Mouse (Mus musculus) macrophage (primary cell): ENCODE results near the gene Cav2. TPM values are rescaled to one million over a fixed set of nuclear protein-coding genes. Genes with fewer than 3 reads are reported as not detected.

Experiments
- H3K27ac ChIP-seq: fragments of 350-480 bp; formaldehyde crosslinking; 2 replicates; pipeline ENCODE4 v1.9.0; 2021
- H3K36me3 ChIP-seq: fragments of 350-480 bp; formaldehyde crosslinking; 2 replicates; pipeline ENCODE4 v1.9.0; 2021; ENCODE audit errors: inconsistent target
- H3K4me3 ChIP-seq: fragments of 350-480 bp; formaldehyde crosslinking; 2 replicates; pipeline ENCODE4 v1.9.0; 2021; ENCODE audit errors: inconsistent target
- H3K79me2 ChIP-seq: fragments of 350-480 bp; formaldehyde crosslinking; 2 replicates; pipeline ENCODE4 v1.9.0; 2021; ENCODE audit errors: inconsistent target
- WGBS: methylation state at CpG from one replicate; pipeline ENCODE4 v1.1.7; 2026; ENCODE audit warnings: inconsistent platforms; ENCODE audit not compliant: missing documents; 5-methylcytosine and 5-hydroxymethylcytosine counted together
- polyA plus RNA-seq: library from polyadenylated mRNA; stranded (reverse); fragments of 250-400 nt; gene quantifications from 3 replicates; pipeline ENCODE4 v1.2.4, GENCODE M21; 2018; ENCODE audit warnings: inconsistent platforms
- total RNA-seq, 78 experiments: library from RNA; depleted of rRNA; stranded (reverse); fragments of 250-400 nt; gene quantifications; 1 replicate in 9 of 78; 2 replicates in 24 of 78; 3 replicates in 43 of 78; 4 replicates in 2 of 78; pipeline ENCODE4 v1.2.4; 2018; ENCODE audit warnings: inconsistent platforms in 56 of 78

The Cav2 gene
- total RNA-seq (2018; cell fraction: chromatin; rRNA removed): 10 to 100 TPM in 7 of 26 experiments, 1 to 10 TPM in 18, not detected in 1; 1.3 to 40.5 (median 7.0) TPM
- 10 to 100 TPM; 14.1 to 31.0 (median 24.0) TPM for total RNA-seq (2018; cell fraction: cytosol; rRNA removed)
- total RNA-seq (2018; cell fraction: nucleus; rRNA removed): 10 to 100 TPM in 16 of 26 experiments, 1 to 10 TPM in 10; 2.8 to 27.0 (median 11.8) TPM
- polyA plus RNA-seq: 15.1 to 55.7 TPM (median 24.4 TPM) in 3 replicates

- Histone ChIP-seq H3K79me2 (peaks cover 17% of the 10 kb centered on the region), H3K27ac (peak within 1 kb of the TSS; percentile 80), H3K4me3 (peak within 1 kb of the TSS; percentile 68), H3K36me3 (no peaks in the 10 kb centered on the region)
- 0% methylated on average over 27 of the region's 40 CpGs for WGBS
Observed at GRCm38 (mm10) chr6:17280939-17281756, at the start of gene Cav2. Gene Cav2, plus strand, starts transcription at chr6:17281185.

DNA sequence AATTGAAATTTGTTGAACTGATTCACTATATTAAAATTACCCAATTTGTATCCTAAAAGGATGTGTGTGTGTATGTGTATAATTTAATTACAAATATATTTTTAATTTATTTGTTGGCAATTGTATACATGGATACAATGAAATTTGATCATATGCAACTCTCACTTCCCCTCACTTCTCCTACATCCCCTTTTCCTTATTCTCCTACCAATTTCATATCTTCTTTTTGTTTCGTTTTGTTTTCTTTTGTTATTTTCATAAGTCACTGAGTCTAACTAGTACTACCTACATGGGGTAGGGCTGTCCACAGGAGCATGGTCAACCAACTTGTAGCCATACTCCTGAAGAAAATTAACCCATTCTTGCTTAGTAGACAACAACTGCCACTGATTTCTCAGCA is 41.3 kb upstream of the Cav2 start:
- WGBS: 54% methylated on average over 1 of the region's 1 CpGs

DNA sequence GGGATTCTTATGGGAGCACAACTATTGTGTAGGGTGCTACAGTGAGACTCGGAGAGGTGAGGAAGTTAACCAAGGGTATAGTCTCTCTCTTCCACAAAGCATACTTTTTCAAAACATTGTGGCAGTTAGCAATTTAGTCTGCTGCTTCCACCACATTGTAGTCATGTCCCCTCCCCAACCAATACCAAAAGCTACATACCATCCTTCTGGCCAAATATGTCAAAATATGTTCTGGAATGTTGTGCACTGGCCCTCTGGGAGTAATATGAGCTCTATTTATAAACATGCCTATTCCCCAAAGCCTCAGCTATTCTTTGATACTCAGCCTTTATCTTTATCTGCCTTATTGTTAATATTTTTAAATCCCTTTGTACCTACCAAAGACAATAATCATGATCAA is 40.0 kb upstream of the Cav2 start:
- 100% methylated on average over 1 of the region's 1 CpGs for WGBS
- no peak overlapping the region for H3K27ac ChIP-seq

More for the DNA sequence above, 41.3 kb upstream of the Cav2 start:
- H3K36me3 ChIP-seq: no peaks in the 10 kb centered on the region
- H3K27ac ChIP-seq: no peak overlapping the region
- H3K4me3 ChIP-seq: no peak overlapping the region
- H3K79me2 ChIP-seq: no peaks in the 10 kb centered on the region

DNA sequence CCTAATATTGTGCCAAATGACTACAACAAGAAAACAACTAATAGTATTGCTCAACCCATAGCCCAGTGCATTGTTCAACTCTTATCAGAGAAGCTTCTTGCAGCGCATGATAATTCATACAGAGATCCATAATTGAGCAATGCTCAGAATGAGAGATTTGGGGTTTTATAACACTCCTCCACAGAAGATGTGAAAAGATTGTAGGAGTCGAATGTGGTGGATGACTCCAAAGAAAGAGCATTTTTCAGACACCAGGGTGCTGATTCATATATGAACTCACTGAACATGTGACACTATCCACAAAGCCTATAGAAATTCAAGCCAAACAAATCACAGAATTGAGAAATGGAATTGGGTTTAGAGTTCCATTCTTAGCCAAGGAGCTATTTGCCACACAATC is 34.0 kb upstream of the Cav2 start:
- no peaks in the 10 kb centered on the region for H3K79me2 ChIP-seq
- no peak overlapping the region for H3K27ac ChIP-seq
- WGBS: 87% methylated on average over 2 of the region's 2 CpGs
- H3K4me3 ChIP-seq: no peak overlapping the region
- no peaks in the 10 kb centered on the region for H3K36me3 ChIP-seq

More for the DNA sequence above, 40.0 kb upstream of the Cav2 start:
- no peaks in the 10 kb centered on the region for H3K36me3 ChIP-seq
- no peak overlapping the region for H3K4me3 ChIP-seq
- H3K79me2 ChIP-seq: no peaks in the 10 kb centered on the region

DNA sequence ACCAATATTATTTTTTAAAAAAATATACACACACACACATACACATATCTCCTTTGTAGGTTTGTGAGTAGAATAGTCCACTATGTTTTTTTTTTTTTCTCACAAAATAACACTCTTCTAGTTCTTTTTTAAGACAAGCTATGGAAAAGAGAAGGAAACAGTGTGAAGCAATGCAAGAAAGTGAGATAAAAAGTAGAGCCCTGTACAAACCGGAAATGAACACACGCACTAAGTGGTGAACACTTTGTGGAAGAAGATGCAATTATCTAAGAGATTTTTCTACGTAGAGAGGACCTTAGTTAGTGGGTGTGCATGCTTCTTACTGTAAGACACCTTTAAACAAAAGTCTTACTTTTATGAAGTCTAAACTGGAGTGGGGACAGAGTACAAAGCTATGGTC is 33.3 kb upstream of the Cav2 start:
- Histone ChIP-seq H3K36me3 (no peaks in the 10 kb centered on the region), H3K27ac (no peak overlapping the region), H3K4me3 (no peak overlapping the region), H3K79me2 (no peaks in the 10 kb centered on the region)
- 34% methylated on average over 3 of the region's 3 CpGs for WGBS

- no CpG with 5 or more reads among the region's 1 CpGs for WGBS
- H3K36me3 ChIP-seq: no peaks in the 10 kb centered on the region
- H3K4me3 ChIP-seq: no peak overlapping the region
- no peak overlapping the region for H3K27ac ChIP-seq
- H3K79me2 ChIP-seq: no peaks in the 10 kb centered on the region
Observed at GRCm38 (mm10) chr6:17248241-17248640, 32.7 kb upstream of the Cav2 start.

GRCm38 (mm10) chr6:17251958-17252357 is 29.0 kb upstream of the Cav2 start:
- 67% methylated on average over 1 of the region's 1 CpGs for WGBS
- Histone ChIP-seq H3K27ac (no peak overlapping the region), H3K79me2 (no peaks in the 10 kb centered on the region), H3K36me3 (no peaks in the 10 kb centered on the region), H3K4me3 (no peak overlapping the region)

DNA sequence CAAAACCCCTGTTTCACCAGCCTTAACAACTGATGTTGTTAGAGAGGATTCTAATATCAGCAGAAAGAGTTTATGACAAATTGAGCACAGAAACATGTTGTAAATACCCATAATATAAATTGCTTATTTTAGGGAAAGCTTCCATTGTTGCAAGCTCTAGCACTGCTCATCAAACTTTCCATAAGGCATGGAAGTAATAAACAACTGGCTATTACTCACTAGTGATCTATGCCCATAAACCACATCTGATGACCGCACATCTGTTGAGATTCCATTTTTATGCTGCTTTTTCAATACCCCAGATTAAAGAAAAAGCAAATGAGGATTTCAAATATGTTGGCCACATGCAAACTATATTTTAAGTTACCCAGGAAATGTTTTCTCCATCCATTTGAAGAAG is 22.8 kb upstream of the Cav2 start:
- Histone ChIP-seq H3K79me2 (no peaks in the 10 kb centered on the region), H3K36me3 (no peaks in the 10 kb centered on the region), H3K4me3 (no peak overlapping the region), H3K27ac (no peak overlapping the region)
- WGBS: 95% methylated on average over 1 of the region's 1 CpGs

- no peaks in the 10 kb centered on the region for H3K36me3 ChIP-seq
- no peak overlapping the region for H3K4me3 ChIP-seq
- H3K27ac ChIP-seq: no peak overlapping the region
- WGBS: 84% methylated on average over 1 of the region's 1 CpGs
- H3K79me2 ChIP-seq: no peaks in the 10 kb centered on the region
Observed at GRCm38 (mm10) chr6:17258911-17259310, 22.1 kb upstream of the Cav2 start.

- H3K4me3 ChIP-seq: no peak overlapping the region
- H3K79me2 ChIP-seq: no peaks in the 10 kb centered on the region
- H3K27ac ChIP-seq: no peak overlapping the region
- 85% methylated on average over 2 of the region's 2 CpGs for WGBS
- H3K36me3 ChIP-seq: no peaks in the 10 kb centered on the region
Observed at GRCm38 (mm10) chr6:17262786-17263185, 18.2 kb upstream of the Cav2 start.

- H3K36me3 ChIP-seq: no peaks in the 10 kb centered on the region
- H3K79me2 ChIP-seq: no peaks in the 10 kb centered on the region
- 45% methylated on average over 4 of the region's 4 CpGs for WGBS
- no peak overlapping the region for H3K4me3 ChIP-seq
- no peak overlapping the region for H3K27ac ChIP-seq
Observed at GRCm38 (mm10) chr6:17265043-17265442, 15.9 kb upstream of the Cav2 start.

DNA sequence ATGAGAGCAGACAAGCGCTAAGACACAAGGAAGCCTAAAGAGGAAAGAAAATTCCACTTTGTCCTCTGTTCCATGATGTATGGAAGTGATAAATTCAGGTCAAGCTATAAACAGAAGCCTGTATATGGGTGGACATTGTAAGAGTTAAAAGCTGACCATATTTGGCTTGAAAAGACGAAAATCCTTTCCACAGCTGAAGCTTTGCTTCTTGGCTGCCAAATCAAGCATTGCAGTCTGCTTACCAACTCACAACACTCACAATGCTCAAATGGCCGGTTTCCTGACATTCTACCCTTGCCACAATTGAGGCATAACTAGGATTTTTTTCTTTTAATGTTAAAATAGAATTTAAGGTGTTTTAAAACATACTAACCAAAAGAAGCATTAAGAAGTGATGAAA is 14.5 kb upstream of the Cav2 start:
- WGBS: 97% methylated on average over 3 of the region's 3 CpGs
- H3K27ac ChIP-seq: no peak overlapping the region
- H3K79me2 ChIP-seq: no peaks in the 10 kb centered on the region
- H3K36me3 ChIP-seq: no peaks in the 10 kb centered on the region
- H3K4me3 ChIP-seq: no peak overlapping the region

DNA sequence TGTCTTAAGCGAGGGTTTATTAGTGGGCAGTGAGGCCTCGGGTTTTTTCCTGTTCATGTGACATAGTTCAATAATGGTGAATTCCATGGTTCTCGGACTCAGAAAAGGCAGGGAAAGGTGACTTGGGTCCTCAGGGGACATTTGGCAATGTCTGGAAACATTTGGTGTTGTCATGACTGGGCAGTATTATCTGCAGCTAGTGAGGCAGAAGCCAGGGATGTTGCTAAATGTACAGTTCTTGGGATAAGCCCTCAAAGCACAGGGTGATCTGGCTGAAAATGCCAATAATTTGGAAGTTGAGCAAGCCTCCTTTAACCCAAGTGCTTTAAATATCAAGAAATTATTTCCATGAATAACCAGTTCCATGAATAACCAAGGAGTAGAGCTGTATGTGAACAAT is 2.6 kb upstream of the Cav2 start:
- no peak overlapping the region for H3K4me3 ChIP-seq
- no peak overlapping the region for H3K27ac ChIP-seq
- WGBS: 87% methylated on average over 3 of the region's 3 CpGs
- no peaks in the 10 kb centered on the region for H3K36me3 ChIP-seq
- no peaks in the 10 kb centered on the region; the same call in 1 of the 2 replicates for H3K79me2 ChIP-seq

DNA sequence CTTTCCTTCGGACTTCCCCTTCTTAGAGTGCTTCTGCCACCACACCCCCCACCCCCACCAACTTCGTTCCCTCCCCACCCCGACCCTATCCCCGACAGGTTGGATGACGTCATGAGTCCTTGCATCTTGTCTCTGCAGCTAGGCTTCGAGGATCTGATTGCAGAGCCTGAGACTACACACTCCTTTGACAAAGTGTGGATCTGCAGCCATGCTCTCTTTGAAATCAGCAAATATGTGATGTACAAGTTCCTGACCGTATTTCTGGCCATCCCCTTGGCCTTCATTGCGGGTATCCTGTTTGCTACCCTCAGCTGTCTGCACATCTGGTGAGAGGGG is 740 bp downstream of the Cav2 start:
- 11% methylated on average over 8 of the region's 8 CpGs for WGBS
- peak overlapping the region; percentile 80 for H3K27ac ChIP-seq
- peak overlapping the region; percentile 68 for H3K4me3 ChIP-seq

GRCm38 (mm10) chr6:17282159-17282558 is 1.2 kb downstream of the Cav2 start:
- peak overlapping the region; percentile 80 for H3K27ac ChIP-seq
- WGBS: 14% methylated on average over 5 of the region's 5 CpGs

More for the DNA sequence above, 740 bp downstream of the Cav2 start:
- H3K79me2 ChIP-seq: peaks cover 17% of the 10 kb centered on the region
- no peaks in the 10 kb centered on the region for H3K36me3 ChIP-seq

More at GRCm38 (mm10) chr6:17282159-17282558, 1.2 kb downstream of the Cav2 start:
- no peaks in the 10 kb centered on the region for H3K36me3 ChIP-seq
- H3K4me3 ChIP-seq: peak overlapping the region; percentile 68
- H3K79me2 ChIP-seq: peaks cover 17% of the 10 kb centered on the region
